Mouse (Mus musculus) C2C12 (cell line): ENCODE results near the gene Armt1. TPM values are rescaled to one million over a fixed set of nuclear protein-coding genes. Genes with fewer than 3 reads are reported as not detected.

Experiments used
- H3K27me3 ChIP-seq: one replicate; pipeline ENCODE4 v1.6.1; 2011; ENCODE audit not compliant: control insufficient read depth, insufficient read depth, insufficient read length
- H3K36me3 ChIP-seq: one replicate; pipeline ENCODE4 v1.6.1; 2011; ENCODE audit not compliant: control insufficient read depth, insufficient read depth
- H3K4me3 ChIP-seq: one replicate; pipeline ENCODE4 v1.5.1; 2011; ENCODE audit warnings: mild to moderate bottlenecking, control low read depth; ENCODE audit not compliant: poor library complexity, insufficient read depth, severe bottlenecking
- H3K79me2 ChIP-seq: one replicate; pipeline ENCODE4 v1.6.1; 2011; ENCODE audit not compliant: control insufficient read depth, insufficient read depth
- H3K79me3 ChIP-seq: one replicate; pipeline ENCODE4 v1.6.1; 2011; ENCODE audit warnings: low read depth, control low read depth
- H3ac ChIP-seq: one replicate; pipeline ENCODE3; 2011; ENCODE audit warnings: low read depth; ENCODE audit not compliant: control insufficient read depth, insufficient read length
- CEBPB ChIP-seq: IDR thresholded peaks from one replicate; pipeline ENCODE4 v1.6.1; 2011; ENCODE audit warnings: low read depth, mild to moderate bottlenecking, control low read depth, moderate library complexity
- CTCF ChIP-seq: IDR thresholded peaks from one replicate; pipeline ENCODE4 v1.5.1; 2011; ENCODE audit not compliant: control insufficient read depth, insufficient read depth, insufficient read length
- FOSL1 ChIP-seq: IDR thresholded peaks from one replicate; pipeline ENCODE4 v1.8.0; 2011; ENCODE audit warnings: mild to moderate bottlenecking, low read length; ENCODE audit not compliant: poor library complexity, insufficient read depth, severe bottlenecking
- MAX ChIP-seq: IDR thresholded peaks from one replicate; pipeline ENCODE4 v1.6.1; 2011; ENCODE audit warnings: mild to moderate bottlenecking, control low read depth
- MYOD1 ChIP-seq: IDR thresholded peaks from one replicate; pipeline ENCODE4 v1.6.1; 2011; ENCODE audit warnings: low read depth; ENCODE audit not compliant: control insufficient read depth, insufficient read length
- MYOG ChIP-seq: IDR thresholded peaks from one replicate; pipeline ENCODE4 v1.6.1; 2011; ENCODE audit not compliant: control insufficient read depth, insufficient read length; ENCODE audit errors: extremely low read depth
- USF1 ChIP-seq: IDR thresholded peaks from one replicate; pipeline ENCODE4 v1.6.1; 2011; ENCODE audit warnings: low read depth, mild to moderate bottlenecking, control low read depth, moderate library complexity
- polyA plus RNA-seq: library from polyadenylated mRNA; unstranded; fragments of >200 nt; fragmentation: generic; extraction: Trizol; gene quantifications from one replicate; pipeline ENCODE4 v1.2.1, GENCODE M21; 2012; ENCODE audit warnings: missing spikeins

Armt1 gene
- polyA plus RNA-seq, 1 experiment, result 15.8 TPM

GRCm38 (mm10) chr10:4398058-4398457, 34.2 kb upstream of the Armt1 start:
- H3K27me3 ChIP-seq, result no peaks in the 10 kb centered on the region
- no peak overlapping the region for H3K4me3 ChIP-seq
- H3K36me3 ChIP-seq, result peaks cover 62% of the 10 kb centered on the region
- no peak overlapping the region for H3ac ChIP-seq
- H3K79me2 ChIP-seq, result peaks cover 82% of the 10 kb centered on the region
- TF ChIP-seq CEBPB, result no peak
- no peak for TF ChIP-seq MAX
- no peak for TF ChIP-seq MYOD1
- TF ChIP-seq USF1, result no peak
- TF ChIP-seq MYOG, result no peak
- no peak for TF ChIP-seq FOSL1
- peaks cover 59% of the 10 kb centered on the region for H3K79me3 ChIP-seq

- peaks cover under 1% of the 10 kb centered on the region for H3K79me3 ChIP-seq
- no peak overlapping the region for H3ac ChIP-seq
- H3K4me3 ChIP-seq, result no peak overlapping the region
- TF ChIP-seq FOSL1 (no peak), MYOG (no peak), CEBPB (no peak), MAX (no peak), CTCF (no peak), USF1 (no peak), MYOD1 (no peak)
- H3K36me3 ChIP-seq, result peaks cover 64% of the 10 kb centered on the region
- H3K79me2 ChIP-seq, result peaks cover 12% of the 10 kb centered on the region
- H3K27me3 ChIP-seq, result no peaks in the 10 kb centered on the region
Measured at GRCm38 (mm10) chr10:4404895-4405491, 27.3 kb upstream of the Armt1 start.

GRCm38 (mm10) chr10:4405511-4405910, 26.8 kb upstream of the Armt1 start:
- Histone ChIP-seq H3K36me3 (peaks cover 64% of the 10 kb centered on the region), H3K4me3 (no peak overlapping the region), H3K79me2 (peaks cover 10% of the 10 kb centered on the region), H3ac (no peak overlapping the region), H3K79me3 (no peaks in the 10 kb centered on the region), H3K27me3 (no peaks in the 10 kb centered on the region)
- no peak for TF ChIP-seq USF1
- TF ChIP-seq MYOD1, result no peak
- TF ChIP-seq MAX, result no peak
- no peak for TF ChIP-seq CEBPB
- TF ChIP-seq FOSL1, result no peak
- no peak for TF ChIP-seq CTCF
- no peak for TF ChIP-seq MYOG

DNA sequence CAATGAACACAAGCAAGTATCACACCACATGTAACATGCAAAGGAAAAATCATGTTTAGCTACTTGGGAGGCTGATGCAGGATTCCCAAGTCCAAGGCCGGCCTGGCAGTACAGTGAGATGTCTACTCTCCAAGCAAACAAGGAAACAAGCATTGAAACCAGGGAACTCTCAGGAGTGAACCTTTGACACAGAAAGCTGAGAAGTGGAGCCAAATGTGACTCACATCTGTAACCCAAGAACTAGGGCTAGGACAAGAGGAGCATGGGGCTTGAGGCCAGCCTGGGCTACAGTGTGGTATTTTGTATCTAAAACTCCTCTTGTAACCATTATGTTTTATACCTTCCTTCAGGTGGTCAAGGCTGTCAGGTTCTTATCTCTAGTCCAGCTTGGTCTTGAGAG, 25.1 kb upstream of the Armt1 start:
- TF ChIP-seq FOSL1, result no peak
- TF ChIP-seq MYOD1, result no peak
- TF ChIP-seq MYOG, result no peak
- TF ChIP-seq CEBPB, result no peak
- no peak for TF ChIP-seq MAX
- no peak for TF ChIP-seq USF1
- no peak for TF ChIP-seq CTCF
- Histone ChIP-seq H3K79me2 (peaks cover 6% of the 10 kb centered on the region), H3K36me3 (peaks cover 70% of the 10 kb centered on the region), H3K4me3 (no peak overlapping the region), H3ac (no peak overlapping the region), H3K79me3 (no peaks in the 10 kb centered on the region), H3K27me3 (no peaks in the 10 kb centered on the region)

GRCm38 (mm10) chr10:4425245-4425644, 7.0 kb upstream of the Armt1 start:
- Histone ChIP-seq H3K36me3 (peaks cover 84% of the 10 kb centered on the region), H3K4me3 (no peak overlapping the region)

DNA sequence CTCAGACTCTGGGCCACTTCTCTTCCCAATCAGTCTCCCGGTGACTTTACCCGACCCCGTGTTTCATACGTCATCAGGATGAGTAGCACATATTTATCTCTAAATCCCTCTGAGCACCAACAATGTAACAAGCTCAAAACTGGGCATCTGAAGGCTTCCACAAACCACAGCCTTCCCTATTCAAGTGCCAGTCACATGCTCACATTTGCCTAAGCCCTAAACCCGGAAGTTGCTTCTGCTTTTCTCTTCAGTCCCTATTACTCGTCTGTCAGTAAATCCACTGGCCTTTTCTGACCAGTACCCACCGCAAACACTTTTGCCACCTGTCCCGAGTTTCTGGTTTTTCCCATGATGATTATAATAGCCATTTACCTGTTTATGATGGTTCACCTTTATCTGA, 1.9 kb upstream of the Armt1 start:
- TF ChIP-seq MYOD1 (no peak), FOSL1 (no peak), USF1 (peak; percentile 26)
- Histone ChIP-seq H3K27me3 (no peaks in the 10 kb centered on the region), H3K36me3 (peaks cover 39% of the 10 kb centered on the region), H3ac (no peak overlapping the region), H3K79me2 (peaks cover 66% of the 10 kb centered on the region), H3K4me3 (no peak overlapping the region), H3K79me3 (peaks cover 31% of the 10 kb centered on the region)

More at GRCm38 (mm10) chr10:4425245-4425644, 7.0 kb upstream of the Armt1 start:
- peaks cover 3% of the 10 kb centered on the region for H3K79me3 ChIP-seq
- H3K27me3 ChIP-seq, result no peaks in the 10 kb centered on the region
- no peak for TF ChIP-seq CEBPB
- peak; percentile 1 for TF ChIP-seq CTCF
- peaks cover 19% of the 10 kb centered on the region for H3K79me2 ChIP-seq
- H3ac ChIP-seq, result no peak overlapping the region
